Mouse (Mus musculus): Measurements from ENCODE around the gene Mob3a. TPM values are rescaled to one million over a fixed set of nuclear protein-coding genes. Genes with fewer than 3 reads are reported as not detected.
A peak's percentile ranks its signal among the peaks of the same experiment; 100 is the strongest.

Mob3a gene
- polyA plus RNA-seq, 1 experiment from 2014 or later, result 55.8 TPM

- Histone ChIP-seq H3K4me1 (peaks cover 22% of the 10 kb centered on the region), H3K36me3 (peaks cover 40% of the 10 kb centered on the region), H3K4me3 (no peak overlapping the region), H3K27me3 (no peaks in the 10 kb centered on the region), H3K9ac (no peak overlapping the region), H3K4me2 (no peak overlapping the region), H3K9me3 (no peaks in the 10 kb centered on the region), H3K27ac (no peak overlapping the region)
- ATAC-seq (ENCODE audit: insufficient number of reproducible peaks, low FRiP score, low TSS enrichment, low read depth), result no peak
- WGBS, result 90% methylated on average over 8 of the region's 8 CpGs
Observed at GRCm38 (mm10) chr10:80697393-80697787, 4.4 kb downstream of the Mob3a start.

GRCm38 (mm10) chr10:80696502-80697392, 5.0 kb downstream of the Mob3a start:
- 67% methylated on average over 12 of the region's 12 CpGs for WGBS
- Histone ChIP-seq H3K27me3 (no peaks in the 10 kb centered on the region), H3K9me3 (no peaks in the 10 kb centered on the region), H3K4me3 (no peak overlapping the region), H3K4me1 (peaks cover 22% of the 10 kb centered on the region), H3K9ac (no peak overlapping the region), H3K4me2 (no peak overlapping the region), H3K36me3 (peaks cover 46% of the 10 kb centered on the region), H3K27ac (peak overlapping the region; percentile 72)
- no peak for ATAC-seq (ENCODE audit: insufficient number of reproducible peaks, low FRiP score, low TSS enrichment, low read depth)

DNA sequence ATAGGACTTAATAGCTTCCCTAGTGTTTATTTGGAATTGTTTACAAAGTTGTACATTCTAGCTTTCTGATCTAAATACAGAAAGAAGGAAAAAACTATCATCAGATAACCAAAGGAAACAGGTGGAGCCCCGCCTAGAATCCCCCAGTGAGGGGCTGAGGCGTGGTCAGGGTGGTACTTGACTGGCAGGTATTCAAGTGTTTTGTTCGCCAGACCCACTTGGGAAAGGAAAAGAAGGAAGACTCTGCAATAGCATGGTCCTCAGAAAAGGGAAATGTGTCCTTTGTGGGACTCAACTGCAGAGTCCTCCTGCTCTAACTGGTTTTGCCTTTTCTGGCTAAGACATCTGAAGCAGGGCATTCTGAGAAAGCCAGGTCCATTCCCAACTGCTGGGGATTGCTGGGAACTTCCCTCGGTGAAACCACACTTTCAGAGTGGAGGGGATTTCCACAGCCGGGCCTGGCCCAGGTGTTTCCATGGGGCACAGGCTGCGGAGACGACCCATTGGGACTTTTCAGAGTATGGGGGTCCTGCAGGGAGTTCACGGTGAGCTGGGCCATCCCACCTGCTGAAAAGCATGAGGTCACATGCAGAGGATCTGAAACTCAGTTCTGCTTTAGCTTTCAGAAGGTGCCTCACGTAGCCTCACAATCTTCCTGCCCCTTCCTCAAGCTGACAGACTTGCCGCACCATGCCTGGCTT, 5.8 kb downstream of the Mob3a start:
- 61% methylated on average over 10 of the region's 10 CpGs for WGBS
- no peak for ATAC-seq (ENCODE audit: insufficient number of reproducible peaks, low FRiP score, low TSS enrichment, low read depth)
- no peak overlapping the region for H3K9ac ChIP-seq

GRCm38 (mm10) chr10:80695186-80695585, 6.6 kb downstream of the Mob3a start:
- no peak for ATAC-seq (ENCODE audit: insufficient number of reproducible peaks, low FRiP score, low TSS enrichment, low read depth)
- Histone ChIP-seq H3K27ac (no peak overlapping the region), H3K4me3 (no peak overlapping the region), H3K9me3 (no peaks in the 10 kb centered on the region), H3K4me2 (no peak overlapping the region), H3K36me3 (peaks cover 61% of the 10 kb centered on the region), H3K4me1 (peaks cover 13% of the 10 kb centered on the region), H3K27me3 (no peaks in the 10 kb centered on the region), H3K9ac (no peak overlapping the region)
- WGBS, result 71% methylated on average over 2 of the region's 2 CpGs

More for the DNA sequence above, 5.8 kb downstream of the Mob3a start:
- Histone ChIP-seq H3K9me3 (no peaks in the 10 kb centered on the region), H3K27me3 (no peaks in the 10 kb centered on the region), H3K27ac (peak overlapping the region; percentile 72), H3K36me3 (peaks cover 53% of the 10 kb centered on the region), H3K4me3 (no peak overlapping the region), H3K4me2 (no peak overlapping the region), H3K4me1 (peaks cover 21% of the 10 kb centered on the region)

GRCm38 (mm10) chr10:80694159-80694938, 7.4 kb downstream of the Mob3a start:
- Histone ChIP-seq H3K4me2 (no peak overlapping the region), H3K27ac (0 out of 2 replicates have a peak overlapping the region, but pooled peaks have one; percentile 3), H3K9me3 (no peaks in the 10 kb centered on the region), H3K9ac (no peak overlapping the region), H3K4me3 (no peak overlapping the region), H3K27me3 (no peaks in the 10 kb centered on the region), H3K4me1 (peaks cover 8% of the 10 kb centered on the region; the same call in 1 of the 2 replicates), H3K36me3 (peaks cover 69% of the 10 kb centered on the region)
- ATAC-seq (ENCODE audit: insufficient number of reproducible peaks, low FRiP score, low TSS enrichment, low read depth), result no peak
- whole genome bisulfite sequencing, result 91% methylated on average over 13 of the region's 13 CpGs

DNA sequence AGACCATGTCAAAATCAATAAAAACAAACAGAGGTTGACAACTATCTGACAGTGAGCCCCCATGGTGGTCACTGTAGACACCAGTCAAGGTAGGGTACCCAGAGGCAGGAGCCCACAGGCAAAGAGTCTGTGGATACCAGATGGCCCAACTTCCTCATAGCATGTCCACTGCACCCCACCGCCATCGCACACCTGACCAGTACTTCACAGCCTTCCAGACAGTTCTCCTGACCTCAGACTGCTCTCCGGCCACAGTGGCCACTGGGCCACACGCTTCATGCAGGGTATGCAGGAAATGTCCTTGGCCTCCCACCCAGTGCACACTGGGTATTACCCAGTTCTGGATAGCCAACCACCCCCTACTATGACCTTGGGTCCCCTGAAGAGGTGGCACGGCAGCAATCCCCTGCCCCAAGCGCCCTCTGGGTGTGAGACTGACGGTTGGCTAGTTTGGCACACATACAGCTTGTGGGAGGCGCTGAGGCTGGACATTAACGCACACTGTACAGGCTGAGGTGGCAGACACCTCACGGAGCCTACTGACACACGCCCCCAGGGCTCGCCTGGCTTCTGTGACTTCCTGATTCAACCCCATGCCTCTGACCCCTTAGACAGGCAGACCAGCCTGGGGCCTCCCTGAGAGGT, 8.3 kb downstream of the Mob3a start:
- Histone ChIP-seq H3K27me3 (no peaks in the 10 kb centered on the region), H3K4me1 (peaks cover 8% of the 10 kb centered on the region; the same call in 1 of the 2 replicates), H3K9me3 (no peaks in the 10 kb centered on the region), H3K9ac (no peak overlapping the region), H3K27ac (no peak overlapping the region), H3K36me3 (peaks cover 73% of the 10 kb centered on the region), H3K4me3 (no peak overlapping the region), H3K4me2 (no peak overlapping the region)
- 84% methylated on average over 12 of the region's 12 CpGs for WGBS
- no peak for ATAC-seq (ENCODE audit: insufficient number of reproducible peaks, low FRiP score, low TSS enrichment, low read depth)

- Histone ChIP-seq H3K9ac (no peak overlapping the region), H3K9me3 (no peaks in the 10 kb centered on the region), H3K36me3 (peaks cover 75% of the 10 kb centered on the region), H3K4me2 (no peak overlapping the region), H3K4me3 (no peak overlapping the region), H3K4me1 (peaks cover 8% of the 10 kb centered on the region; the same call in 1 of the 2 replicates), H3K27me3 (no peaks in the 10 kb centered on the region), H3K27ac (0 out of 2 replicates have a peak overlapping the region, but pooled peaks have one; percentile 33)
- ATAC-seq (ENCODE audit: insufficient number of reproducible peaks, low FRiP score, low TSS enrichment, low read depth), result no peak
- 79% methylated on average over 14 of the region's 14 CpGs for WGBS
Observed at GRCm38 (mm10) chr10:80692249-80693165, 9.3 kb downstream of the Mob3a start.

GRCm38 (mm10) chr10:80687850-80688249, 13.9 kb downstream of the Mob3a start:
- H3K27ac ChIP-seq, result no peak overlapping the region
- H3K36me3 ChIP-seq, result peaks cover 85% of the 10 kb centered on the region
- H3K9me3 ChIP-seq, result no peaks in the 10 kb centered on the region
- H3K9ac ChIP-seq, result no peak overlapping the region
- H3K27me3 ChIP-seq, result no peaks in the 10 kb centered on the region
- ATAC-seq (ENCODE audit: insufficient number of reproducible peaks, low FRiP score, low TSS enrichment, low read depth), result no peak
- 0 out of 2 replicates have a peak, but pooled peaks cover 2% of the 10 kb centered on the region for H3K4me1 ChIP-seq
- H3K4me2 ChIP-seq, result no peak overlapping the region
- H3K4me3 ChIP-seq, result no peak overlapping the region
- 24% methylated on average over 5 of the region's 5 CpGs for WGBS

DNA sequence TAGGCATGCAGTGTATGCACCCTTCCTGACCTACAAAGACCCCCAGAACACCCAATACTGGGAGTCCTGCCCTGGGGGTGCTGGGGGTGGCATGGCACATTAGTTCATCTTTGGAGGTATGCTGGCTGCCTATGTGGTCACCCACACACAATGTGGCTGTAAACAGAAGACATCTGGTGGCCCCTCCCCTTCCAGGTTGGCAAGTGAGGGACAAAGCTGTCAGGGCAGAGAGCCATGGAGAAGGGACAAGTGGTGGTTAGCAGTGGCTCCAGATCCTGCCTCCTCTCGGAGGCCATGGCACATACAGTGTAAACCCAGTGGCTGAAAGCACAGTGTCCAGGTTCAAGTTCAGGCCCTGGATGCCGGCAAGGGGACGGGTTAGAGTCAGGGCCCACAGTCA, 15.2 kb downstream of the Mob3a start:
- no peak overlapping the region for H3K4me2 ChIP-seq
- H3K27me3 ChIP-seq, result no peaks in the 10 kb centered on the region
- WGBS, result 95% methylated on average over 3 of the region's 3 CpGs
- H3K36me3 ChIP-seq, result peaks cover 74% of the 10 kb centered on the region
- H3K4me3 ChIP-seq, result no peak overlapping the region
- no peak for ATAC-seq (ENCODE audit: insufficient number of reproducible peaks, low FRiP score, low TSS enrichment, low read depth)
- no peak overlapping the region for H3K9ac ChIP-seq
- no peaks in the 10 kb centered on the region for H3K9me3 ChIP-seq
- 0 out of 2 replicates have a peak, but pooled peaks cover 2% of the 10 kb centered on the region for H3K4me1 ChIP-seq
- H3K27ac ChIP-seq, result no peak overlapping the region

DNA sequence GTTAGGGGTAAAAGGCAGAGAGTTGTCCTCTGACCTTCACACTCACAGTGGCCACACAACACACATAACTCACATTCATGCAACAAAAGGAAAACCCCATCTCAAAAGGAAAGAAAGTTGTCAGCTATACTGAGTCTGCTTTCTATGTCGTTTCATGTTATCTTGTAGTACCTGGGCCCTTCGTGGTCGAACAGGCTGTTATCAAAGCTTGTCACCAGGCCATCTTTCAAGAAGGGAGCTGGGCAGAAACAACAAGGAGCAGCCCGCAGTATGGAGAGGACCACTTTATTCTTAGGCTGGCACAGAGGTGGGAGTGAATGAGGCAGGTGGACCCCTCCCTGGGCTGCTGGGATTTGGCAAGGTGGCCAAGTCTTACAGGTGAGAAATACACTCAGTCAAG, 16.8 kb downstream of the Mob3a start:
- Histone ChIP-seq H3K4me2 (no peak overlapping the region), H3K27ac (no peak overlapping the region), H3K4me1 (peaks cover 3% of the 10 kb centered on the region; the same call in 1 of the 2 replicates), H3K27me3 (no peaks in the 10 kb centered on the region), H3K9ac (no peak overlapping the region), H3K9me3 (no peaks in the 10 kb centered on the region), H3K36me3 (peaks cover 57% of the 10 kb centered on the region), H3K4me3 (no peak overlapping the region)
- ATAC-seq (ENCODE audit: insufficient number of reproducible peaks, low FRiP score, low TSS enrichment, low read depth), result no peak
- WGBS, result 89% methylated on average over 4 of the region's 4 CpGs
